Mouse (Mus musculus): Measurements from ENCODE around the gene Emilin1. TPM values are rescaled to one million over a fixed set of nuclear protein-coding genes. Genes with fewer than 3 reads are reported as not detected.
A peak's percentile ranks its signal among the peaks of the same experiment; 100 is the strongest.

The Emilin1 gene
- polyA plus RNA-seq, 1 experiment from 2014 or later: 108 TPM

- H3K36me3 ChIP-seq (ENCODE audit: control insufficient read depth, insufficient read depth, low read length): peaks cover 20% of the 10 kb centered on the region
Measured at GRCm38 (mm10) chr5:30887331-30887761, 25.9 kb upstream of the Emilin1 start.

GRCm38 (mm10) chr5:30887858-30888336, 25.3 kb upstream of the Emilin1 start:
- Histone ChIP-seq H3K36me3 (ENCODE audit: control insufficient read depth, insufficient read depth, low read length) (peaks cover 26% of the 10 kb centered on the region), H3K27me3 (ENCODE audit: control insufficient read depth, insufficient read depth, low read length) (no peaks in the 10 kb centered on the region), H3K4me1 (ENCODE audit: control insufficient read depth in 2 of 2, insufficient read depth in 2 of 2, low read length in 2 of 2) (peaks cover 8 to 13% of the 10 kb centered on the region in 2 experiments), H3K9me3 (ENCODE audit: control insufficient read depth, low read length) (no peaks in the 10 kb centered on the region), H3K4me2 (ENCODE audit: low read length) (peak overlapping the region; percentile 78), H3K9ac (ENCODE audit: low read length) (peak overlapping the region; percentile 86), H3K4me3 (ENCODE audit: control insufficient read depth in 1 of 2, insufficient read depth in 1 of 2, low read depth in 1 of 2, low read length in 2 of 2) (peak overlapping the region; percentile 76 to 88), H3K27ac (replicated peaks in 1 of 2; ENCODE audit: control insufficient read depth in 1 of 2, insufficient read depth in 1 of 2, low read depth in 2 of 2, low read length in 2 of 2) (peak overlapping the region; percentile 94 to 96)
- under 1% methylated on average over 28 of the region's 28 CpGs for WGBS
- peak; percentile 84 for ATAC-seq (ENCODE audit: insufficient number of reproducible peaks, insufficient read depth, low FRiP score, low read depth)

More at GRCm38 (mm10) chr5:30887331-30887761, 25.9 kb upstream of the Emilin1 start:
- H3K27me3 ChIP-seq (ENCODE audit: control insufficient read depth, insufficient read depth, low read length): no peaks in the 10 kb centered on the region
- H3K4me1 ChIP-seq (ENCODE audit: control insufficient read depth in 2 of 2, insufficient read depth in 2 of 2, low read length in 2 of 2): peaks cover 8 to 13% of the 10 kb centered on the region in 2 experiments
- peak overlapping the region; percentile 78 for H3K4me2 ChIP-seq (ENCODE audit: low read length)
- H3K27ac ChIP-seq (replicated peaks in 1 of 2; ENCODE audit: control insufficient read depth in 1 of 2, insufficient read depth in 1 of 2, low read depth in 2 of 2, low read length in 2 of 2): peak overlapping the region; percentile 94 to 96
- H3K9me3 ChIP-seq (ENCODE audit: control insufficient read depth, low read length): no peaks in the 10 kb centered on the region
- peak; percentile 37; the same call in 1 of the 2 replicates for ATAC-seq (ENCODE audit: insufficient number of reproducible peaks, insufficient read depth, low FRiP score, low read depth)
- peak overlapping the region; percentile 76 to 88 for H3K4me3 ChIP-seq (ENCODE audit: control insufficient read depth in 1 of 2, insufficient read depth in 1 of 2, low read depth in 1 of 2, low read length in 2 of 2)
- 0% methylated on average over 19 of the region's 19 CpGs for WGBS
- peak overlapping the region; percentile 86 for H3K9ac ChIP-seq (ENCODE audit: low read length)

- peak within 1 kb of the TSS; percentile 94 to 96 for H3K27ac ChIP-seq (replicated peaks in 1 of 2; ENCODE audit: control insufficient read depth in 1 of 2, insufficient read depth in 1 of 2, low read depth in 2 of 2, low read length in 2 of 2)
- H3K4me1 ChIP-seq (ENCODE audit: control insufficient read depth in 2 of 2, insufficient read depth in 2 of 2, low read length in 2 of 2): peaks cover 8 to 13% of the 10 kb centered on the region in 2 experiments
- no peaks in the 10 kb centered on the region for H3K27me3 ChIP-seq (ENCODE audit: control insufficient read depth, insufficient read depth, low read length)
- WGBS: under 1% methylated on average over 41 of the region's 42 CpGs
- H3K36me3 ChIP-seq (ENCODE audit: control insufficient read depth, insufficient read depth, low read length): peaks cover 32% of the 10 kb centered on the region
- H3K4me2 ChIP-seq (ENCODE audit: low read length): peak within 1 kb of the TSS; percentile 78
- peak within 1 kb of the TSS; percentile 82 to 88 for H3K4me3 ChIP-seq (ENCODE audit: control insufficient read depth in 1 of 2, insufficient read depth in 1 of 2, low read depth in 1 of 2, low read length in 2 of 2)
- H3K9ac ChIP-seq (ENCODE audit: low read length): peak within 1 kb of the TSS; percentile 86
- ATAC-seq (ENCODE audit: insufficient number of reproducible peaks, insufficient read depth, low FRiP score, low read depth): peak; percentile 84
- H3K9me3 ChIP-seq (ENCODE audit: control insufficient read depth, low read length): no peaks in the 10 kb centered on the region
Measured at GRCm38 (mm10) chr5:30888337-30889087, 24.7 kb upstream of the Emilin1 start, which contains the start of gene Agbl5. TSS of gene Agbl5 (plus strand) at chr5:30888694.

GRCm38 (mm10) chr5:30889088-30889754, 24.0 kb upstream of the Emilin1 start:
- peak overlapping the region; percentile 82 to 88 for H3K4me3 ChIP-seq (ENCODE audit: control insufficient read depth in 1 of 2, insufficient read depth in 1 of 2, low read depth in 1 of 2, low read length in 2 of 2)
- H3K36me3 ChIP-seq (ENCODE audit: control insufficient read depth, insufficient read depth, low read length): peaks cover 39% of the 10 kb centered on the region
- peak overlapping the region; percentile 78 for H3K4me2 ChIP-seq (ENCODE audit: low read length)
- H3K27me3 ChIP-seq (ENCODE audit: control insufficient read depth, insufficient read depth, low read length): no peaks in the 10 kb centered on the region
- H3K27ac ChIP-seq (replicated peaks in 1 of 2; ENCODE audit: control insufficient read depth in 1 of 2, insufficient read depth in 1 of 2, low read depth in 2 of 2, low read length in 2 of 2): peak overlapping the region; percentile 89 to 96
- no peaks in the 10 kb centered on the region for H3K9me3 ChIP-seq (ENCODE audit: control insufficient read depth, low read length)
- ATAC-seq (ENCODE audit: insufficient number of reproducible peaks, insufficient read depth, low FRiP score, low read depth): peak; percentile 42
- peak overlapping the region; percentile 86 for H3K9ac ChIP-seq (ENCODE audit: low read length)
- WGBS: 2% methylated on average over 30 of the region's 42 CpGs
- H3K4me1 ChIP-seq (ENCODE audit: control insufficient read depth in 2 of 2, insufficient read depth in 2 of 2, low read length in 2 of 2): peaks cover 8 to 13% of the 10 kb centered on the region in 2 experiments

GRCm38 (mm10) chr5:30890375-30890774, 22.8 kb upstream of the Emilin1 start:
- WGBS: 80% methylated on average over 7 of the region's 7 CpGs
- Histone ChIP-seq H3K9ac (ENCODE audit: low read length) (0 out of 2 replicates have a peak overlapping the region, but pooled peaks have one; percentile 86), H3K4me3 (ENCODE audit: control insufficient read depth in 1 of 2, insufficient read depth in 1 of 2, low read depth in 1 of 2, low read length in 2 of 2) (no peak overlapping the region), H3K9me3 (ENCODE audit: control insufficient read depth, low read length) (no peaks in the 10 kb centered on the region), H3K27ac (replicated peaks in 1 of 2; ENCODE audit: control insufficient read depth in 1 of 2, insufficient read depth in 1 of 2, low read depth in 2 of 2, low read length in 2 of 2) (peak overlapping the region in 1 of 2 experiments; percentile 96; a peak in 1 of 4 replicates), H3K4me1 (ENCODE audit: control insufficient read depth in 2 of 2, insufficient read depth in 2 of 2, low read length in 2 of 2) (peaks cover 8 to 13% of the 10 kb centered on the region in 2 experiments), H3K36me3 (ENCODE audit: control insufficient read depth, insufficient read depth, low read length) (peaks cover 50% of the 10 kb centered on the region), H3K27me3 (ENCODE audit: control insufficient read depth, insufficient read depth, low read length) (no peaks in the 10 kb centered on the region), H3K4me2 (ENCODE audit: low read length) (peak overlapping the region; percentile 78)
- ATAC-seq (ENCODE audit: insufficient number of reproducible peaks, insufficient read depth, low FRiP score, low read depth): no peak

- Histone ChIP-seq H3K4me2 (ENCODE audit: low read length) (no peak overlapping the region), H3K27ac (replicated peaks in 1 of 2; ENCODE audit: control insufficient read depth in 1 of 2, insufficient read depth in 1 of 2, low read depth in 2 of 2, low read length in 2 of 2) (no peak overlapping the region), H3K27me3 (ENCODE audit: control insufficient read depth, insufficient read depth, low read length) (no peaks in the 10 kb centered on the region), H3K4me1 (ENCODE audit: control insufficient read depth in 2 of 2, insufficient read depth in 2 of 2, low read length in 2 of 2) (peaks cover 2 to 3% of the 10 kb centered on the region in 2 experiments; a peak in 3 of 4 replicates), H3K4me3 (ENCODE audit: control insufficient read depth in 1 of 2, insufficient read depth in 1 of 2, low read depth in 1 of 2, low read length in 2 of 2) (no peak overlapping the region), H3K36me3 (ENCODE audit: control insufficient read depth, insufficient read depth, low read length) (peaks cover 76% of the 10 kb centered on the region), H3K9ac (ENCODE audit: low read length) (no peak overlapping the region), H3K9me3 (ENCODE audit: control insufficient read depth, low read length) (no peaks in the 10 kb centered on the region)
- no peak for ATAC-seq (ENCODE audit: insufficient number of reproducible peaks, insufficient read depth, low FRiP score, low read depth)
- 93% methylated on average over 5 of the region's 5 CpGs for WGBS
Measured at GRCm38 (mm10) chr5:30901860-30902259, 11.3 kb upstream of the Emilin1 start.

- peak within 1 kb of the TSS; percentile 86 for H3K9ac ChIP-seq (ENCODE audit: low read length)
- peaks cover 32 to 44% of the 10 kb centered on the region in 2 experiments for H3K4me1 ChIP-seq (ENCODE audit: control insufficient read depth in 2 of 2, insufficient read depth in 2 of 2, low read length in 2 of 2)
- ATAC-seq (ENCODE audit: insufficient number of reproducible peaks, insufficient read depth, low FRiP score, low read depth): peak; percentile 88
- H3K4me2 ChIP-seq (ENCODE audit: low read length): peak within 1 kb of the TSS; percentile 74
- peaks cover 36% of the 10 kb centered on the region for H3K36me3 ChIP-seq (ENCODE audit: control insufficient read depth, insufficient read depth, low read length)
- no peaks in the 10 kb centered on the region for H3K27me3 ChIP-seq (ENCODE audit: control insufficient read depth, insufficient read depth, low read length)
- peak within 1 kb of the TSS; percentile 95 for H3K27ac ChIP-seq (replicated peaks in 1 of 2; ENCODE audit: control insufficient read depth in 1 of 2, insufficient read depth in 1 of 2, low read depth in 2 of 2, low read length in 2 of 2)
- no peaks in the 10 kb centered on the region for H3K9me3 ChIP-seq (ENCODE audit: control insufficient read depth, low read length)
- H3K4me3 ChIP-seq (ENCODE audit: control insufficient read depth in 1 of 2, insufficient read depth in 1 of 2, low read depth in 1 of 2, low read length in 2 of 2): peak within 1 kb of the TSS; percentile 69 to 77
- under 1% methylated on average over 51 of the region's 58 CpGs for WGBS
Measured at GRCm38 (mm10) chr5:30907413-30908059, 5.7 kb upstream of the Emilin1 start, which contains the start of gene Ost4. TSS of gene Ost4 (minus strand) at chr5:30907788.
